In the genomic region with DNA sequence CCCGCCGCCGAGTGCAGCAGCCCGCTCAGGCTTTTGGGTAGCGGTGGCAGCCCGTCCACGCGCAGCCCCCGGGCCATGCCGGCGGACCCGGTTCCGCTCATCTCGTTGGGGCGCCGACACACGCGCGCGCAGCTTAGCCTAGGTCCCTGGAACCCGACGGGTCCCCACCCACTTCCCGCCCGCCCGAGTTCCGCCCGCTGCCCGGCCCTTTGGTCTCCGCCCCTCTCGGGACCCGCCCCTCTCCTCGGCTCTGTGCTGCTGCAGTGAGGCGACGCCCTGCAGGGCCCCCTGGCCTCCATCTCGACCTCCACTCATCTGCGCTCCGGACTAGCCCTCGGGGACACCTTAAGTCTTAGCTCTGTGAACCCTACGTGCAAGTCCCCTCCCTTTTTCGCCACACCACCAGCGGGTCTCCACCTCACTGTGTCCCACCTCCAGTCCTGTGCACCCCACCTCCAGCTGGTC, we compare ENCODE assay signal across 9 mouse cellular contexts. TPM values are rescaled to one million over a fixed set of nuclear protein-coding genes. Genes with fewer than 3 reads are reported as not detected.
DNase-seq lines count a peak whose midpoint lies in the region; ATAC-seq and TF ChIP-seq lines count a peak whose summit lies in the region.
"Had no signal": no experiment of that assay in that cellular context is flagged by ENCODE, and none has a peak within 500 bp of the region (broad histone marks: within the 10 kb centered on the region; RNA-seq: fewer than 3 reads in every experiment).

TSS of gene Fam89a (minus strand) at position 124 of the 465 bp plus-strand sequence.

- H3K27ac ChIP-seq in MEL (ENCODE audit: control insufficient read depth, low read depth, low read length), result no peak within 1 kb of the TSS
- no peak within 1 kb of the TSS for H3K27ac ChIP-seq in liver, embryonic 16.5 days (ENCODE audit: low read length)
- no peak within 1 kb of the TSS for H3K27ac ChIP-seq in neural tube, embryonic 11.5 days (ENCODE audit: low read depth, low read length)

- H3K4me3 ChIP-seq in MEL (ENCODE audit: control insufficient read depth in 1 of 2, insufficient read depth in 1 of 2, low read depth in 2 of 2, low read length in 2 of 2), result peak within 1 kb of the TSS; percentile 76 to 79
- H3K4me3 ChIP-seq in liver, embryonic 16.5 days (ENCODE audit: low read depth, low read length), result peak within 1 kb of the TSS; percentile 65
- peak within 1 kb of the TSS; percentile 44 for H3K4me3 ChIP-seq in neural tube, embryonic 11.5 days (ENCODE audit: low read depth, low read length)

- intact Hi-C loops in gastrocnemius, postnatal 36 days (cut with DNase I), result no loop called here
- intact Hi-C loops in left cerebral cortex, postnatal 25 days (cut with DNase I), result loop anchor here (5.0 kb wide), 1 partner anchor 76 kb away; no protein-coding TSS in a partner anchor

- peak; percentile 70 for ATAC-seq in inflammation-experienced regulatory T-cells, adult 6 months
- peak; percentile 77 for ATAC-seq in liver, embryonic 16.5 days (ENCODE audit: low read depth)
- ATAC-seq in neural tube, embryonic 11.5 days (ENCODE audit: insufficient read depth, low FRiP score, low TSS enrichment), result peak; percentile 53; the same call in 1 of the 2 replicates

- TF ChIP-seq POLR2A in MEL (IDR thresholded peaks at IDR 0.05; ENCODE audit: control insufficient read depth in 1 of 2, insufficient read depth in 1 of 2, low read depth in 1 of 2, low read length in 2 of 2, poor library complexity in 1 of 2), result peak; percentile 29 to 54; a peak in 3 of 4 replicates

- peak; percentile 80 for DNase-seq in MEL (ENCODE audit: low read depth, low spot score)
- peak; percentile 35 for DNase-seq in c-Kit-positive CD71-negative TER-119-negative erythroid progenitor cells, embryonic 14.5 days (ENCODE audit: low read depth)
- peak; percentile 18 to 29 for DNase-seq in gastrocnemius, postnatal 36 days
- peak; percentile 61 for DNase-seq in neural tube, embryonic 11.5 days (ENCODE audit: low spot score)
- DNase-seq in thymus, postnatal 36 days, result peak; percentile 66 to 72
- no peak for DNase-seq in left cerebral cortex, postnatal 25 days (ENCODE audit: low spot score in 2 of 2)

- no peaks in the 10 kb centered on the region; a peak in 1 of 4 replicates for H3K36me3 ChIP-seq in MEL (ENCODE audit: control insufficient read depth in 1 of 2, insufficient read depth in 2 of 2, low read length in 2 of 2)
- H3K36me3 ChIP-seq in liver, embryonic 16.5 days (ENCODE audit: control insufficient read depth, insufficient read depth), result no peaks in the 10 kb centered on the region
- H3K36me3 ChIP-seq in neural tube, embryonic 11.5 days (ENCODE audit: control insufficient read depth, insufficient read depth, low read length), result no peaks in the 10 kb centered on the region

- H3K4me1 ChIP-seq in MEL (ENCODE audit: control insufficient read depth in 1 of 2, insufficient read depth in 2 of 2, low read length in 2 of 2), result peaks cover 2 to 10% of the 10 kb centered on the region in 2 experiments
- H3K4me1 ChIP-seq in liver, embryonic 16.5 days (ENCODE audit: control insufficient read depth, low read depth, low read length), result peaks cover 23% of the 10 kb centered on the region
- peaks cover 6% of the 10 kb centered on the region; the same call in 1 of the 2 replicates for H3K4me1 ChIP-seq in neural tube, embryonic 11.5 days (ENCODE audit: control insufficient read depth, insufficient read depth, low read length)

- peaks cover 2% of the 10 kb centered on the region; the same call in 1 of the 2 replicates for H3K79me2 ChIP-seq in MEL (ENCODE audit: control insufficient read depth, insufficient read depth, low read length, poor library complexity)

- no peak for TF ChIP-seq CTCF in MEL (IDR thresholded peaks at IDR 0.05 in 2 of 3, conservative IDR thresholded peaks at IDR 0.05 in 1 of 3; ENCODE audit: control insufficient read depth in 1 of 3, insufficient read depth in 1 of 3, low read depth in 2 of 3, low read length in 3 of 3, poor library complexity in 1 of 3, severe bottlenecking in 1 of 3)

- no peaks in the 10 kb centered on the region for H3K27me3 ChIP-seq in MEL (ENCODE audit: control insufficient read depth in 1 of 2, insufficient read depth in 2 of 2, low read length in 2 of 2)
- peaks cover 34% of the 10 kb centered on the region for H3K27me3 ChIP-seq in liver, embryonic 16.5 days (ENCODE audit: control insufficient read depth, insufficient read depth, low read depth, low read length)
- peaks cover 24% of the 10 kb centered on the region for H3K27me3 ChIP-seq in neural tube, embryonic 11.5 days (ENCODE audit: control insufficient read depth, insufficient read depth, low read length)

- H3K4me2 ChIP-seq in liver, embryonic 16.5 days (ENCODE audit: low read depth, low read length), result peak within 1 kb of the TSS; percentile 64
- H3K4me2 ChIP-seq in neural tube, embryonic 11.5 days (ENCODE audit: low read depth), result peak within 1 kb of the TSS; percentile 69

- TF ChIP-seq EP300 in MEL (IDR thresholded peaks at IDR 0.05; ENCODE audit: low read depth in 1 of 2, low read length in 2 of 2), result no peak

- peak within 1 kb of the TSS; percentile 79 for H3K9ac ChIP-seq in MEL (ENCODE audit: control insufficient read depth, low read depth, low read length, poor library complexity, severe bottlenecking)
- H3K9ac ChIP-seq in liver, embryonic 16.5 days (ENCODE audit: low read depth, low read length), result peak within 1 kb of the TSS; percentile 50; the same call in 1 of the 2 replicates
- H3K9ac ChIP-seq in neural tube, embryonic 11.5 days (ENCODE audit: low read length), result peak within 1 kb of the TSS; percentile 48

- no peak for TF ChIP-seq RAD21 in MEL (IDR thresholded peaks at IDR 0.05; ENCODE audit: low read depth, low read length)

- WGBS in liver, embryonic 16.5 days (ENCODE audit: insufficient replicate concordance), result under 1% methylated on average over 37 of the region's 41 CpGs
- under 1% methylated on average over 34 of the region's 41 CpGs for WGBS in neural tube, embryonic 11.5 days

- H3K9me3 ChIP-seq in MEL (replicated peaks; ENCODE audit: insufficient read depth, low read length), result no peaks in the 10 kb centered on the region
- H3K9me3 ChIP-seq in liver, embryonic 16.5 days (replicated peaks; ENCODE audit: control insufficient read depth, low read length), result no peaks in the 10 kb centered on the region
- H3K9me3 ChIP-seq in neural tube, embryonic 11.5 days (ENCODE audit: control insufficient read depth, low read length), result no peaks in the 10 kb centered on the region

TF ChIP-seq in MEL, 35 proteins besides CTCF, POLR2A, EP300 and RAD21:
- TF ChIP-seq ZKSCAN1 (IDR thresholded peaks at IDR 0.05; ENCODE audit: low read depth, low read length) (no peak), NRF1 (IDR thresholded peaks at IDR 0.05; ENCODE audit: insufficient read depth, low read depth, low read length, poor library complexity, severe bottlenecking) (peak; percentile 61), JUND (IDR thresholded peaks at IDR 0.05; ENCODE audit: low read depth, low read length) (no peak), USF2 (IDR thresholded peaks at IDR 0.05; ENCODE audit: borderline replicate concordance in 1 of 2, insufficient read depth in 1 of 2, low read depth in 1 of 2, low read length in 2 of 2) (no peak), NELFE (IDR thresholded peaks at IDR 0.05; ENCODE audit: low read depth, low read length) (peak; percentile 27; the same call in 1 of the 2 replicates), MXI1 (IDR thresholded peaks at IDR 0.05; ENCODE audit: low read depth, low read length) (peak; percentile 45; the same call in 1 of the 2 replicates), BHLHE40 (IDR thresholded peaks at IDR 0.05; ENCODE audit: borderline replicate concordance, low read depth, low read length) (no peak), ELF1 (IDR thresholded peaks at IDR 0.05; ENCODE audit: low read depth, low read length) (0 out of 2 replicates have a peak, but pooled peaks have one; percentile 17)
TF ChIP-seq in MEL: peak in this region for 4.

RNA-seq across cellular contexts. Expression of gene Fam89a, which starts in this region (rescaled TPM):
- 0.31 and 0.33 TPM in 2 replicates for total RNA-seq in MEL (2012; rRNA removed)
- 1 to 10 TPM in 1 of 2 experiments, not detected in 1; 1.8 TPM for polyA plus RNA-seq in MEL (2012; ENCODE audit: insufficient read depth in 1 of 2, insufficient read length in 2 of 2, low read depth in 1 of 2, low replicate concordance in 2 of 2, missing spikeins in 1 of 2)
- total RNA-seq in gastrocnemius, postnatal 36 days (2021), result under 1 TPM; 0.37 to 0.64 TPM
- polyA plus RNA-seq in inflammation-experienced regulatory T-cells, adult 6 months (2017; shearing (Covaris generic)), result under 1 TPM in 2 of 3 experiments, not detected in 1; 0.75 to 0.80 TPM
- polyA plus RNA-seq in liver, embryonic 16.5 days (2015; fragmentation: Nextera tagmentation; extraction: Ambion mirVana), result 2.1 and 2.3 TPM in 2 replicates
- 4.1 and 5.5 TPM in 2 replicates for polyA plus RNA-seq in neural tube, embryonic 11.5 days (2014; fragmentation: Nextera tagmentation; extraction: Ambion mirVana)
- under 1 TPM in 1 of 2 experiments, not detected in 1; 0.25 TPM for total RNA-seq in left cerebral cortex, postnatal 25 days (2021)
- total RNA-seq: left cerebral cortex, postnatal 10 days had no signal

Comparison
In these comparisons a context has a peak if more than half of its experiments do, and no peak if none do; other contexts are left out.
1. Peak in DNase-seq in gastrocnemius, postnatal 36 days; RNA of the gene not detected or under 1 TPM.
2. Peak in ATAC-seq in inflammation-experienced regulatory T-cells, adult 6 months; RNA of the gene not detected or under 1 TPM.
3. DNase-seq: peak in MEL (single experiment), c-Kit-positive CD71-negative TER-119-negative erythroid progenitor cells, embryonic 14.5 days (single experiment), neural tube, embryonic 11.5 days (single experiment) and thymus, postnatal 36 days (2 of 2); none in left cerebral cortex, postnatal 25 days (0 of 2).
4. Peak in every context shown above with its lines, with median percentiles within 50 percentile points of each other: H3K4me3 ChIP-seq, H3K9ac ChIP-seq and ATAC-seq.